Mouse (Mus musculus) cortical plate, adult 2 months (tissue): ENCODE results near the gene Ranbp3. TPM values are rescaled to one million over a fixed set of nuclear protein-coding genes. Genes with fewer than 3 reads are reported as not detected.

ENCODE experiments used
- H3K27ac ChIP-seq: fragments of 200-500 bp; 2 replicates; pipeline ENCODE4 v1.5.1; 2012; ENCODE audit warnings: low read length, control low read depth, inconsistent platforms; ENCODE audit not compliant: insufficient read depth
- H3K4me1 ChIP-seq: fragments of 200-500 bp; 2 replicates; pipeline ENCODE4 v1.6.1; 2011; ENCODE audit warnings: low read length; ENCODE audit not compliant: control insufficient read depth, insufficient read depth
- H3K4me3 ChIP-seq: fragments of 200-500 bp; 2 replicates; pipeline ENCODE4 v1.5.1; 2011; ENCODE audit warnings: mild to moderate bottlenecking, low read length, control low read depth; ENCODE audit not compliant: insufficient read depth
- CTCF ChIP-seq: fragments of 200-500 bp; IDR thresholded peaks from 2 replicates; pipeline ENCODE4 v1.5.1; 2011; ENCODE audit warnings: mild to moderate bottlenecking, control low read depth, low read length; ENCODE audit not compliant: insufficient read depth; ENCODE audit errors: extremely low read depth
- POLR2A ChIP-seq: fragments of 200-500 bp; IDR thresholded peaks from 2 replicates; pipeline ENCODE4 v1.6.1; 2011; ENCODE audit warnings: mild to moderate bottlenecking, low read length, control low read depth; ENCODE audit not compliant: insufficient read depth; ENCODE audit errors: extremely low read depth
- polyA plus RNA-seq: library from polyadenylated mRNA; depleted of rRNA; stranded (reverse); fragments of >200 nt; gene quantifications from 2 replicates; pipeline ENCODE4 v1.2.3, GENCODE M21; 2012

The Ranbp3 gene
- polyA plus RNA-seq, 1 experiment: 104 TPM

DNA sequence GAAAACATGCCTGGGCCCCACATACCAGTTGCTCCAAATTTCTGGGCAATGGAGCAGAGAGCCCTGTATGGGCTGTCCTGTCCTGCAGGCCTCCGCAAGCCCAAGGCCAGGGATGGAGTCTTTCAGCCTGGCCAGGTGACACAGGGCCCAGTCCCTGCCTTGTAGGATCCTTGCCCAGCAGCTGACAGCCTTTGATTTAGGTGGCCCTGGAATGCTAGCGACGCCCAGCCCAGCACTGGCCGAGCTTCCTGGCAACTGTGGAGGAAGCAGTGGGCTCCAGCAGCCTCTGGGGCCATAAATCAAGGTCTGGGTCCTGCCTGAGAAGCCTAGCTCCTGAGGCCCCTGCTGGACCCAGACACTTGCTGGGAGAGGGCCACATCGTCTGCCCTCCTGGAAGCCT lies 49.3 kb downstream of the Ranbp3 start:
- TF ChIP-seq CTCF (no peak), POLR2A (no peak)
- H3K4me3 ChIP-seq: no peak overlapping the region
- no peak overlapping the region for H3K27ac ChIP-seq
- peaks cover 6% of the 10 kb centered on the region for H3K4me1 ChIP-seq

DNA sequence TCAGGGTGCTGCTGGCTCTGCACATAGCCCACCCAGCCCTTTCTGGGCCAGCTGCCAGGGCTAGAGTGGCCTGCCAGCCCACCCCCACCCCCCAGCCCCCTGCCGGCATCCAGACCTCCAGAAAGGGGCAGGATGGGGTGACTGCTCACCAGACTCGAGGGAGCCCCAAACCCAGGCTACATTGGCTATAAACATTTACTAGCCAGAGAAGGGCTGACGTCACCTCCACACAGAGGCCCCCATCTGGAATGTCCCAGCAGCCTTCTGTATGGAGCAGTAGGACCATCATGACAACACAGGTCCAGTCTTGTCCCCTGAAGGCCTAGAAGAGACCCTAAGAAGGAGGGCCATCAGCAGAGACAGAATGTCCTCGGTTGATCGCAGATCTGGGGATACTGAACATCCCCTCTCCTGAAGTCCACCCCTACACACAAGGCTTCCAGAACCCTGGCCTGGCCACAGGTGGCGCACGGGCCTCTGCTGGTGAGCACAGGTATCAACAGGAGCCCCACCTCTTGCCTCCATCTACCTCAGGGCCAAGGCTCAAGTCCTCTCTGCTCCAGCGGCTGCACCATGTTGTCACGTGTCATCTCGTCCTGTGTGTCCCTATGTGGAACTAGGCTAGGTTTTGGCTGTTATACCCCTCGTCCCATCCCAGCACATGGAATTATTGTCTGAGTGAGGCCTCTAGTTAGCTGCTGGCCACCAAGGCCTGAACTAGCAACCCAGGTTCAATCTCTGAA lies 50.5 kb downstream of the Ranbp3 start:
- no peak overlapping the region for H3K27ac ChIP-seq
- H3K4me3 ChIP-seq: no peak overlapping the region
- peaks cover 3% of the 10 kb centered on the region for H3K4me1 ChIP-seq
- TF ChIP-seq POLR2A (no peak), CTCF (no peak)

DNA sequence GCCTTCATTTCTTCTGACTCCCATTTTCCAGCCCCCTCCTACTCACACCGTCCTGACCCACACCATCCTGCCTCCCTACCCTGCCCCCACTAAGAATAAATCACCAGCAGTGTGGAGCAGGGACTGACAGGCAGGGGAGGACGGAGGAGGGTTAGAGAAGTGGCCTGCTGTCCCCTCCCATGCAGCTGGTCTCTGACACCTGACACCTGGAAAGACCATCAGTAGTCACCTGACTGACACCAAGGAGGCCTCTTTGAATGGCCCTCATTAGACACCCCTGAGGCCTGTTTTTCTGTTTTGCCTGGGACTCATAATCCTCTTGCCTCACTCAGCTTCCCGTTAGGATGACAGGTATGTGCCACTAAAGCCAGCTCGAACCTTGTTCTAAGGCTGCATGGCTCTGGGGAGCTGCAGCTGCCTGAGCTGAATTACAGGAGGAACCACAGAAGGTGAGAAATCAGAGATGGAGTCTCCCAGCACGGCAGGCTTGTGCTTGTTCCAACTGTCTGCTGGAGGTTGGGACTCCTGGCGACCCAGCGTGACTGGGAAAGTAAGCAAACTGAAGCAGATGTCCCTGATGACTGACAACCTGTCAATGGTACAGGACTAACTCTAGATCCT lies 54.0 kb downstream of the Ranbp3 start:
- H3K27ac ChIP-seq: no peak overlapping the region
- TF ChIP-seq POLR2A: no peak
- no peak for TF ChIP-seq CTCF
- H3K4me3 ChIP-seq: no peak overlapping the region
- no peaks in the 10 kb centered on the region for H3K4me1 ChIP-seq

DNA sequence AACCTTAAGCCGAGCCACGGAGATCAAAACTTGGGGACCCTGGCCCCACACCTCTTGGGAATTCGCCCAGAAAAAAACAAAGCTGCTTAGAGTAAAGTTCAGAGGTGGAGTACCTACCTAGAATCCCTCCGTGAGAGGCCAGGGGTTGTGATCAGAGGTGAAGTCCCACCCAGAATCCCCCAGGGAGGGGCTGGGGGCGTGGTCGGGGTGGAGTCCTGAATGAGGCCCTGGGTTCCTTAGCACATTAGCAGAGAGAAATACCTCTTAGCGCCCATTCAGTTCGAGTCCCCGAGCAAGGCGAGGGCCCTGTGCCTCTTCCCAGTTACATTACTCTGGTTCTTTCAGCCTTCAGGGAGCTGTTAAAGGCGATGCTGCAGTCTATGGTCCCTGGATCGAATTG lies 54.6 kb downstream of the Ranbp3 start:
- TF ChIP-seq CTCF (no peak), POLR2A (no peak)
- H3K4me1 ChIP-seq: no peaks in the 10 kb centered on the region
- H3K27ac ChIP-seq: no peak overlapping the region
- H3K4me3 ChIP-seq: no peak overlapping the region

DNA sequence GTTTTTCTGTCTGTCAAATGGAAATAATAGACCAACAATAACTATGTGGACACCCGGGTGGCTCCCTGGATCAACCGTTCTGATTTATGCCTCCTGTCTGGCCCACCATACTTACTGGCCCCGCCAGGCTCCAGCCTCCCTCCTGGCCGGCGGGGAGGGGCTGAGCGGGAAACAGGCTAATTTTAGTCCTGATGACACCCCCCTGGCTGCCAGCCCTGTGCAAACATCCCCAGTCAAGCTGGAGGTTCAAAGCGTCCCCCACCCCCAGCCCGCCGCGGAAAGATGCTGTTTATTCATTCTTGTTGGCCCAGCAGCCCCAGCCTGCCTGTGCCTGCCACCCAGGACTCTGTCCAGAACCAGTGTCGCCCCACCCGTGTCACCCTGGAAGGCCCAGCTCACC lies 55.0 kb downstream of the Ranbp3 start:
- H3K4me3 ChIP-seq: no peak overlapping the region
- H3K4me1 ChIP-seq: no peaks in the 10 kb centered on the region
- TF ChIP-seq CTCF: no peak
- no peak for TF ChIP-seq POLR2A
- no peak overlapping the region for H3K27ac ChIP-seq

DNA sequence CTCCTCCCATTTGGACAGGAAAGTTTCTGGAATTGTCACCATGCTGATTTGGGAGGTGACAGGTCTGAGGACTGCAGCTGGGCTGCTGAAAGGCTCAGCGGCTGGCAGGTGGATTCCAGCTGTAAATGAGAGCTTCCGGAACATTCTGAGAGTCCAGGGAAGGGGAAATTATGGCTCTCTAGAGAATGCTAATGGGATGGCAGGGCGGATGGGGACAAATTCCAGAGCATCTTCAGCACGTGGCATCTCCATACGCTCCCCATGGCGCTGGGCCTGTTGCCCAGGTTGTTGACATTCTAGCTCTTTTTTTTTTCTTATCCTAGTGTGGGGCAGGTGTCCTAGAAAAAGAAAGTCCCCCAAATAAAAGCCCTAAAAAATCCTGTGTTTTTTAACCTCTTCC lies 56.1 kb downstream of the Ranbp3 start:
- no peak overlapping the region for H3K4me3 ChIP-seq
- H3K27ac ChIP-seq: no peak overlapping the region
- H3K4me1 ChIP-seq: no peaks in the 10 kb centered on the region
- no peak for TF ChIP-seq POLR2A
- no peak for TF ChIP-seq CTCF

DNA sequence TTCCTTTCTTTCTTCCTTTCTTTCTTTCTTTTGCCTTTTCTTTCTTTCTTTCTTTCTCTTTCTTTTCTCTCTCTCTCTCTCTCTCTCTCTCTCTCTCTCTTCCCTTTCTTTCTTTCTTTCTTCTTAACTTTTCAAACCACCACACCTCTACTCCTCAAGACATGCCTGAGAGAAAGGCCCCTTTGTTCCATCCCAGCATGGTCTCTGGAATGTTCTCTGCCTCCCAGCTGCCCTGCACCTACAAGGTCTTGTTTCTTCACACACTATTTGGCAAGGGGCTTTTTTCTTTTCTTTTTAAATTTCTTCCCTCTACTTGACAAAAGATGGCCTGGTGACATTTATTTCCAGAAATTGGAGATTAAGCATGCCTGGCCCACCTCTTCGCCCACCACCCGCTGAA lies 56.6 kb downstream of the Ranbp3 start:
- Histone ChIP-seq H3K27ac (no peak overlapping the region), H3K4me1 (no peaks in the 10 kb centered on the region)
- TF ChIP-seq CTCF (no peak), POLR2A (no peak)

DNA sequence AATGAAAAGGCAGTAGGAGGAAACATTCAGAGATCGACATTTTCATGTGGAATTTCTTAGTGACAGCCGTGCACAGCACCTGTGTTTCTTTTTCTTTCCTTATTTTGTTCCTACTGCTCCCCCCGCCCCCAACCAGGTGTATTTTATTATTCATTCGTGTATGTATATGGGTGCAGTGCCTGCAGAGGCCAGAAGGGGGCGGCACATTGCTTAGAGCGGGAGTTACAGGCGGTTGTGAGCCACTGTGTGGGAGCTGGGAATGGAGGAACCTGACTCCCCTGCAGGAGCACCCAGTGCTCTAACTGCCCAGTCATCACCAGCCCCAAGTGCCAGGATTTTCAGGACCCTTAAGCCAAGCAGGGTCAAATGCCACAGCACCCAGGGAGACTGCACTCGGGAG lies 63.4 kb downstream of the Ranbp3 start:
- TF ChIP-seq CTCF (0 out of 2 replicates have a peak, but pooled peaks have one; percentile 9), POLR2A (no peak)
- Histone ChIP-seq H3K27ac (no peak overlapping the region), H3K4me3 (no peak overlapping the region), H3K4me1 (no peaks in the 10 kb centered on the region)

More for the DNA sequence above, 56.6 kb downstream of the Ranbp3 start:
- no peak overlapping the region for H3K4me3 ChIP-seq

DNA sequence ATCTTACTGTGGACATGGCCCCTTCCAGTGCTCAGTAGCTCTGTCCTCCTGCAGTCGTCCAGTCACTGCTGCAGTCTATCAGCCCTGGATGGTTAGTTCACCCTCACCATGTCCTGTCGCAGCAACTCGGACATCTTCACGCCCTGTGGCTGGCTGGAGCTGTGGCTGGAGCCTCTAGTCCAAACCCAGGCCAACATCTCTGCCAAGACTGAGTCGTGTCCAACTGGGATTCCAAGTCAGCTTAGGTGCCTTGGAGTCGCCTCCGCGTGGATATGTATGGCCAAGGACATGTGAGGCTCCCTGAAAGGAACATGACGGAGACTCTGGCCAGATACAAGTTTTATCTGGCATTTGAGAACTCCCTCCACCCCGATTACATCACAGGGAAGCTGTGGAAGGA lies 65.1 kb downstream of the Ranbp3 start:
- TF ChIP-seq CTCF (no peak), POLR2A (no peak)
- H3K27ac ChIP-seq: no peak overlapping the region
- no peak overlapping the region for H3K4me3 ChIP-seq
- no peaks in the 10 kb centered on the region for H3K4me1 ChIP-seq
